Mouse (Mus musculus): ENCODE measurements around the gene Cacng8.

GRCm38 (mm10) chr7:3422051-3422450 is 31.6 kb downstream of the Cacng8 start:
- TF ChIP-seq CTCF (IDR thresholded peaks at IDR 0.05; ENCODE audit: borderline replicate concordance, extremely low read depth, insufficient read depth, insufficient read length) (no peak), POLR2A (IDR thresholded peaks at IDR 0.05; ENCODE audit: borderline replicate concordance, extremely low read depth, insufficient read depth, insufficient read length, poor library complexity, severe bottlenecking) (no peak)

All from brain, embryonic 14.5 days (tissue).